Mouse (Mus musculus) cerebellum, adult (tissue): ENCODE measurements around the gene Srsf6.
"Not testable (repeated sequence)": the region's sequence is repeated elsewhere in the genome, so short reads cannot be mapped to it uniquely, and the experiment has no call there.

Source experiments
- ATAC-seq: cut with Nextera tagmentation; 2 replicates; pipeline ENCODE4 v1.9.2; 2017; ENCODE audit warnings: mild to moderate bottlenecking, moderate library complexity, mixed read lengths; ENCODE audit not compliant: insufficient number of reproducible peaks, low FRiP score, low TSS enrichment

Gene Srsf6

GRCm38 (mm10) chr2:162931123-162931673 lies at the start of gene Srsf6:
TSS of gene Srsf6 (plus strand) at chr2:162931528.
- peak; percentile 93 for ATAC-seq

GRCm38 (mm10) chr2:162884101-162884500 lies 47.2 kb upstream of the Srsf6 start:
- no peak for ATAC-seq

- no peak for ATAC-seq
Measured at GRCm38 (mm10) chr2:162887121-162887520, 44.2 kb upstream of the Srsf6 start.

- no peak for ATAC-seq
Measured at GRCm38 (mm10) chr2:162888677-162889076, 42.7 kb upstream of the Srsf6 start.

GRCm38 (mm10) chr2:162889191-162889590 lies 42.1 kb upstream of the Srsf6 start:
- ATAC-seq: no peak

- no peak for ATAC-seq
Measured at GRCm38 (mm10) chr2:162889731-162890130, 41.6 kb upstream of the Srsf6 start.

- not testable (repeated sequence) for ATAC-seq
Measured at GRCm38 (mm10) chr2:162892979-162893378, 38.3 kb upstream of the Srsf6 start.

GRCm38 (mm10) chr2:162899256-162899655 lies 32.1 kb upstream of the Srsf6 start:
- ATAC-seq: peak; percentile 88

- no peak for ATAC-seq
Measured at GRCm38 (mm10) chr2:162899880-162900589, 31.3 kb upstream of the Srsf6 start.

GRCm38 (mm10) chr2:162900590-162900916 lies 30.8 kb upstream of the Srsf6 start:
- ATAC-seq: no peak

GRCm38 (mm10) chr2:162905902-162906301 lies 25.4 kb upstream of the Srsf6 start:
- no peak for ATAC-seq

- ATAC-seq: peak; percentile 88
Measured at GRCm38 (mm10) chr2:162908052-162908491, 23.3 kb upstream of the Srsf6 start.

GRCm38 (mm10) chr2:162914040-162914439 lies 17.3 kb upstream of the Srsf6 start:
- no peak for ATAC-seq

- no peak for ATAC-seq
Measured at GRCm38 (mm10) chr2:162914519-162914918, 16.8 kb upstream of the Srsf6 start.

- ATAC-seq: no peak
Measured at GRCm38 (mm10) chr2:162919926-162920325, 11.4 kb upstream of the Srsf6 start.

GRCm38 (mm10) chr2:162922183-162922582 lies 9.1 kb upstream of the Srsf6 start:
- peak; percentile 20; the same call in 1 of the 2 replicates for ATAC-seq

- no peak for ATAC-seq
Measured at GRCm38 (mm10) chr2:162922834-162923233, 8.5 kb upstream of the Srsf6 start.

- no peak for ATAC-seq
Measured at GRCm38 (mm10) chr2:162924126-162924525, 7.2 kb upstream of the Srsf6 start.

GRCm38 (mm10) chr2:162927918-162928585 lies 3.3 kb upstream of the Srsf6 start:
- ATAC-seq: no peak

- ATAC-seq: no peak
Measured at GRCm38 (mm10) chr2:162929704-162930103, 1.6 kb upstream of the Srsf6 start.

- ATAC-seq: peak; percentile 46; the same call in 1 of the 2 replicates
Measured at GRCm38 (mm10) chr2:162930516-162931122, 709 bp upstream of the Srsf6 start.
